Mouse (Mus musculus): ENCODE measurements around the gene Shisa6. TPM values are rescaled to one million over a fixed set of nuclear protein-coding genes. Genes with fewer than 3 reads are reported as not detected.

Gene Shisa6
- polyA plus RNA-seq, 1 experiment from 2014 or later, result 0.12 TPM

DNA sequence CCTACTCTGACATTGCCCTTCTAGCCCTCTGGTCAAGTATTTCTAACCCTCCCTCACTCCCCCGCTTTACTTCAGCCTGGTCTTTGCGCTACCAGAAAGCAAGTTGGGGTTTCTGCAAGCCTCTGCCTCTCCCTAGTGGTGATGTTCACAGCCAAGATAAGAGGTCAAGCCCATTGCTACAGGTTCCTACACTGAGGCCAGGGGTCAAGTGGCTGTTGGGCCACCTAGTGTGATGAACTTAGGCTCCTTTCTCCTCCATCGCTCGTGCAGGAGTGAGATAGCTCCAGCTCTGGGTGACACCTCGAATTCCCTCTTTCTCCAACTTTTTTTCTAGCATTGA is 1.2 kb upstream of the Shisa6 start:
- Histone ChIP-seq H3K27ac (no peak overlapping the region), H3K36me3 (no peaks in the 10 kb centered on the region), H3K27me3 (peaks cover 80% of the 10 kb centered on the region), H3K4me3 (peak overlapping the region; percentile 51), H3K9ac (no peak overlapping the region), H3K9me3 (no peaks in the 10 kb centered on the region), H3K4me2 (replicated peaks) (peak overlapping the region; percentile 83), H3K4me1 (peaks cover 9% of the 10 kb centered on the region; the same call in 1 of the 2 replicates)
- ATAC-seq (ENCODE audit: insufficient number of reproducible peaks, insufficient read depth, low FRiP score, low TSS enrichment), result no peak
- WGBS, result 6% methylated on average over 5 of the region's 5 CpGs

DNA sequence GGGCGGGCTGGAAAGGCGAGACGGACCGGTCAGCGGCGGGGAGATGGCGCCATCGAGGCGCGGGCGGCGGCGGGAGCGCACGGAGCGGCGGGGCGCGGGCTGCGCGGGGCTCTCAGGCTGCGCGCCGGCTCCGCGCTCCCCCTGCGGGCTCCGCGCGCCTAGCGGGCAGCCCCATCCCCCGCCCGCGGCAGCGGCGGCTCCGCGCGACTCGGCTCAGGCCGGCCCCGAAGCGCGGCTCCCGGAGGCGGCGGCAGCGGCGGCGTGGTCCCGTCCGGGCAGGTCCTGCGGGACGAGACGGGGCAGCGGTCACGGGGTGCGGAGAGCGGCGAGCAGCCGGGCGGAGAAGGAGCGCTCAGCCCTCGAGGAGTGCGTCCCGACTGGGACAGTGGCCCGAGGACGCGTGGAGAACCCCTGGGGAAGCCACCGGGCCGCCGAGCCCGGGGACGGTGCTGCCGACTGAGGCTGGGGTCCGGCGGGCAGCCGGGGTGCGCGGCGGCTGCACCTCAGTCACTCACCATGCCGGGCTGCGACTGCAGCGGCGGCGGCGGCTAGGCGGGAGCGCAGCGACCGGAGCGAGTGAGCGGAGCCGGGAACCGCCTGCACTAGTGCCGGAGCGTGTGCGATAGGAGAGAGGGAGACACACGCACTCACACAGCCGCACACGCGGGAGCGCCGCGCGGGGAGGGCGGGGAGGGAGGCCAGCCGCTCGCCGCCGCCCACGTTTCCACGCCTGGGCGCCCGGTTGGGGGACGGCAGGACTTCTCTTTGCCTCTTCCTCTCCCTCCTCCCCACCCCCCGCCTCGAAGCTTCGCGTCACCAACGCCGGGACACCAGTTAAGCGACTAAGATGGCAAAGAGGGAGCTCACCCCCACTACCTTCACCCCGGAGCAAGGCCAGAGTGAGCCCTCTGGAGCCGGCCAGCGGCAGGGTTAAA is 549 bp upstream of the Shisa6 start:
- Histone ChIP-seq H3K4me2 (replicated peaks) (peak overlapping the region; percentile 83), H3K4me3 (peak overlapping the region; percentile 51), H3K36me3 (no peaks in the 10 kb centered on the region), H3K27ac (no peak overlapping the region), H3K27me3 (peaks cover 83% of the 10 kb centered on the region), H3K4me1 (peaks cover 9% of the 10 kb centered on the region; the same call in 1 of the 2 replicates), H3K9me3 (no peaks in the 10 kb centered on the region), H3K9ac (peak overlapping the region; percentile 28)
- ATAC-seq (ENCODE audit: insufficient number of reproducible peaks, insufficient read depth, low FRiP score, low TSS enrichment), result peak; percentile 53; the same call in 1 of the 2 replicates
- WGBS, result under 1% methylated on average over 79 of the region's 126 CpGs

DNA sequence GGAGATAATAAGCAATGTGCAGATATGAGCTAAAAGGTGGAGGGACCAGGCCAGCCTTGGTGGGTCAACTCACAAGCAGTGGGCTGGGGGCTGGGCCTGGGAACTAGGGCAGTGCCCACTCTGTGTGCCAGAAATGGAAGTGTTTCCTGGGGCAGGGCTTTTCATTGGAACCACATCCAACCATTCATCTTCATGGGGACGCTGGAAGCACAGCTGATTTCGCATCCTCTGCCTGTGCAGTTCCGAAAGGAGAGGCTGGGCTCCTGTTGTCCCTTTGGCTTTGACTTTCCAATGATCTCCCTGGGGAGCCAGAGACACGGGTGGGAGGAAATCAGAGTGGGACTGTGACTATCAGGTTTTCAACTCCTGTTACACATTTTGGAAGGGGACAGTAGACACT is 1.5 kb downstream of the Shisa6 start:
- no peak for ATAC-seq (ENCODE audit: insufficient number of reproducible peaks, insufficient read depth, low FRiP score, low TSS enrichment)
- H3K4me1 ChIP-seq, result peaks cover 9% of the 10 kb centered on the region; the same call in 1 of the 2 replicates
- no peak overlapping the region for H3K4me2 ChIP-seq (replicated peaks)
- H3K27ac ChIP-seq, result no peak overlapping the region
- WGBS, result 40% methylated on average over 4 of the region's 4 CpGs
- no peak overlapping the region for H3K9ac ChIP-seq
- no peaks in the 10 kb centered on the region for H3K36me3 ChIP-seq
- H3K4me3 ChIP-seq, result no peak overlapping the region
- peaks cover 74% of the 10 kb centered on the region for H3K27me3 ChIP-seq
- no peaks in the 10 kb centered on the region for H3K9me3 ChIP-seq

DNA sequence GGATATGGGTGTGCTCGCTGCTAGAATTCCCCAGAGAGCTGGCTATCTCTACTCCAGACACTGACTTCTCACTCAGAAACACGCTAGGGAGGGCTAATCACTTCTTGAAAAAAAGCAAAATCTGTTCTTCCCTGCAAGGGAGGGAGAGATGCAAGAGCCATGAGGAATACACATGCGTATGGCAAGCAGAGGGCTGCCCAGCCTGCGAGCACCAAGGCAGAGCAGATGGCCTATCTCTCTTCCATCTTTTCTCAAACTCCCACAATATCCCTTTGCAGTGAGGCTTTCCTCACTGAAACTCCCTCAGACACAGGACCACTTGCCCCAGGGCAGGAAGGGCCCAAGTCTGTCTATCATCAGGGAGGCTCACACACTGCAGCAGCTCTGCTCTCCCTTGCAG is 3.4 kb downstream of the Shisa6 start:
- no peak overlapping the region for H3K4me3 ChIP-seq
- 64% methylated on average over 4 of the region's 4 CpGs for WGBS
- H3K4me2 ChIP-seq (replicated peaks), result no peak overlapping the region
- ATAC-seq (ENCODE audit: insufficient number of reproducible peaks, insufficient read depth, low FRiP score, low TSS enrichment), result no peak
- H3K27me3 ChIP-seq, result peaks cover 57% of the 10 kb centered on the region
- no peak overlapping the region for H3K9ac ChIP-seq
- no peaks in the 10 kb centered on the region for H3K36me3 ChIP-seq
- H3K27ac ChIP-seq, result no peak overlapping the region
- no peaks in the 10 kb centered on the region for H3K9me3 ChIP-seq
- H3K4me1 ChIP-seq, result peaks cover 9% of the 10 kb centered on the region; the same call in 1 of the 2 replicates

DNA sequence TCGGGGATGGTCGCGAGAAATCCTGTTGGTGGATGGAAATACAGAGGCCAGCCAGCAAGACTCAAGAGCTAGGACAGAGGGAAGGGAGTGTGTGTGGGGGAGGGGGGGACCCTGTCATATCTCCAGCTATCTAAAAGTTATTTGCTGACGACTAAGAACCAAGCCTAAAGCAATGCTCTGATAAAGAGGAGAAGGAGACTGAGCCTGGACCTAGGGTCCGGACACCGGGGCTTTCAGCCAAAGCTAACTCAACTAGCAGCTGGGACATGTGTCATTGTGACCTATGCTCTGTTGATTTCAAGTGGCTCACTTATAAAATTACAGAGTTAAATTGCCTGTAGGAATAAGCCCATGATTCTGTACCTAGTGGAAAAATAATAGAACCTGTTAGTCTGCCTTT is 6.4 kb downstream of the Shisa6 start:
- Histone ChIP-seq H3K27me3 (peaks cover 30% of the 10 kb centered on the region), H3K4me3 (no peak overlapping the region), H3K27ac (no peak overlapping the region), H3K9ac (no peak overlapping the region), H3K9me3 (no peaks in the 10 kb centered on the region), H3K4me2 (replicated peaks) (no peak overlapping the region), H3K4me1 (no peaks in the 10 kb centered on the region), H3K36me3 (no peaks in the 10 kb centered on the region)
- ATAC-seq (ENCODE audit: insufficient number of reproducible peaks, insufficient read depth, low FRiP score, low TSS enrichment), result no peak
- 80% methylated on average over 6 of the region's 6 CpGs for WGBS

DNA sequence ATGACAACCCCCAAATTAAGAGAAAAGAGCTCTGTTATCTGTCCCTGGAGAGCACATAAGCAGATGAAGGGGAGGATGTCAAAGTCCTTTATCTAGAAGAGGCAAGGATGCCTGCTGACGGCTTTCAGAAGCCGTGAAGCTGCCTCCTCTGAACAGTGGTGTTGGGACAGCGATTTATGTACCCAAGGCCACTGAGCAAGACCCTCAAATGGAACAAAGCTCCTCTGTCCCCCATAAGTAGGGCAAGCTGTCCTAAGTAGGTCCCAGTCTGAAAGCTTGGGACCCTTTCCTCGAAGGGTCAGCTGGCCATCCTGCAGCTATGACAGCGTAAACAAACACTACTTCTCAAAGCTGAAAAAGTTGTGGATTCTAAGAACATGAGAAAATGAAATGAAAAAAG is 11.4 kb downstream of the Shisa6 start:
- no peak for ATAC-seq (ENCODE audit: insufficient number of reproducible peaks, insufficient read depth, low FRiP score, low TSS enrichment)
- peaks cover 2% of the 10 kb centered on the region; the same call in 1 of the 2 replicates for H3K27me3 ChIP-seq
- H3K4me3 ChIP-seq, result no peak overlapping the region
- H3K9ac ChIP-seq, result no peak overlapping the region
- no peaks in the 10 kb centered on the region for H3K36me3 ChIP-seq
- no peak overlapping the region for H3K27ac ChIP-seq
- H3K4me1 ChIP-seq, result no peaks in the 10 kb centered on the region
- H3K4me2 ChIP-seq (replicated peaks), result no peak overlapping the region
- WGBS, result 79% methylated on average over 5 of the region's 5 CpGs
- no peaks in the 10 kb centered on the region for H3K9me3 ChIP-seq

DNA sequence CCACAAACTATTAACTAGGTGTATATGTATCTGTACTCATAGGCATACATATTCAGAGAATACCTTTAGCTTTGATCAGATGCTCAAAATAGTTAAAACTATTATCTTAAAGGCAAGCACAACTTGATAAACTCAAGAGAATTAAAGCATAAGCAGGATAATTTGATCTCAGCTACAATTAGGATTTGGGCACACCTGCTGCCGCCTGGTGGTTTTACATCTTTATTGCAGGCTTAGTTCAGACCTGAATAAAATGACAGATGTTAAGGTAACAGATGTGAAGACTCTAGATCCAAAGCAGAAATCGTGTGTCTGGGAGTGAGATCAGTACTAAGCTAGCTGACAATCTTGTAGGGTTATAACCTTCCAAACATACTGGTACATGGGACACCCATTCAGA is 24.8 kb downstream of the Shisa6 start:
- H3K4me3 ChIP-seq, result no peak overlapping the region
- H3K36me3 ChIP-seq, result no peaks in the 10 kb centered on the region
- 70% methylated on average over 2 of the region's 2 CpGs for WGBS
- no peak overlapping the region for H3K27ac ChIP-seq
- H3K4me1 ChIP-seq, result no peaks in the 10 kb centered on the region
- H3K27me3 ChIP-seq, result no peaks in the 10 kb centered on the region
- H3K9me3 ChIP-seq, result no peaks in the 10 kb centered on the region
- no peak overlapping the region for H3K9ac ChIP-seq
- no peak overlapping the region for H3K4me2 ChIP-seq (replicated peaks)
- no peak for ATAC-seq (ENCODE audit: insufficient number of reproducible peaks, insufficient read depth, low FRiP score, low TSS enrichment)

DNA sequence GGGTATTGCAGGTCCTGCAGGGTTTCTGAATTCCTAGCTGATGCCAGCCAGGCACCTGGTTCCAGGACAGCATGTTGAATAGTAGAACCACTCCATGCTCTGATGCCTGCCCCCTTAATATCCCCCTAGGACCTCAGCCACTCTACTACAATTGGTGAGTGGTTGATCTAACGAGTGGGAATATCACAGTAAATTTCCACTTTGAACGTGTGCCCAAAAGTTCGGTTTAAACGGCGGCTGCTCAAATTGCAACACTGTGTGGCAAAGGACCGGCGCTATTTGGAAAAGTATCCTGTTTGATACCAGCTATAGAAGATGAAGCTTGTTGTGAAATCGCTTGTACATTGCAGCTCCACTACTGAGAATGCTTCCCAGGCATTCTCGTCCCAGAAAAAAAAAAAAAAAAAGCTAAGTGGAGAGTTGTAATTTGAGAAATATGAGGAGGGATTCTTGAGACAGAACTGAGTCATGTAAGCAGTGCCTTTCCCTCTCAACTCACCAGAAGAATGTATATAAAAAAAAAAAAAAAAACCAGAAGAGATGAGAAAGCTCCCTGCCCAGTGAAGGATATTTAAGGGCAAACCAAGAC is 26.8 kb downstream of the Shisa6 start:
- no peak overlapping the region for H3K4me2 ChIP-seq (replicated peaks)
- no peak overlapping the region for H3K9ac ChIP-seq
- no peaks in the 10 kb centered on the region for H3K9me3 ChIP-seq
- H3K27ac ChIP-seq, result no peak overlapping the region
- no peaks in the 10 kb centered on the region for H3K4me1 ChIP-seq
- 65% methylated on average over 9 of the region's 9 CpGs for WGBS
- no peak for ATAC-seq (ENCODE audit: insufficient number of reproducible peaks, insufficient read depth, low FRiP score, low TSS enrichment)
- H3K4me3 ChIP-seq, result no peak overlapping the region
- H3K36me3 ChIP-seq, result no peaks in the 10 kb centered on the region
- H3K27me3 ChIP-seq, result no peaks in the 10 kb centered on the region

DNA sequence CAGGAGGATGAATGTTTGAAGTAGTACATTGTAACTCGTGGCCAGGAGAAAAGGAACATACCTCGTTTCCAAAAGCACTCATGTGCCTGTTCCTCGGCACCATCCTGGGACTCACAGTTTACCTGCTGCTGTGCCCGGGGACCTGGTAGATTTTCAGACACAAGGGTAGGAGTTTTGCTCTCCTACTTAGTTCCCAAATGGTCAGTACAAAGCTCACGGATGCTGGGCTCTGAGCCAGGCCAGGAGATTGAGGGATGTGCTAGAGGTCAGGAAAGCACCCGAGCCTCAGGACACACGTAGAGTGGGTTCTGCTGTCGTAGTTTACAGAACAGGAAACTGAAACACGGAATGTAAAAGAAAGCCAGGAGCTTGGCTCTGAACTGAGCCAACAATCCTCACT is 29.5 kb downstream of the Shisa6 start:
- Histone ChIP-seq H3K27me3 (no peaks in the 10 kb centered on the region), H3K4me3 (no peak overlapping the region), H3K27ac (no peak overlapping the region), H3K36me3 (no peaks in the 10 kb centered on the region), H3K9ac (no peak overlapping the region), H3K4me1 (no peaks in the 10 kb centered on the region), H3K4me2 (replicated peaks) (no peak overlapping the region), H3K9me3 (no peaks in the 10 kb centered on the region)
- ATAC-seq (ENCODE audit: insufficient number of reproducible peaks, insufficient read depth, low FRiP score, low TSS enrichment), result no peak
- 78% methylated on average over 9 of the region's 9 CpGs for WGBS

DNA sequence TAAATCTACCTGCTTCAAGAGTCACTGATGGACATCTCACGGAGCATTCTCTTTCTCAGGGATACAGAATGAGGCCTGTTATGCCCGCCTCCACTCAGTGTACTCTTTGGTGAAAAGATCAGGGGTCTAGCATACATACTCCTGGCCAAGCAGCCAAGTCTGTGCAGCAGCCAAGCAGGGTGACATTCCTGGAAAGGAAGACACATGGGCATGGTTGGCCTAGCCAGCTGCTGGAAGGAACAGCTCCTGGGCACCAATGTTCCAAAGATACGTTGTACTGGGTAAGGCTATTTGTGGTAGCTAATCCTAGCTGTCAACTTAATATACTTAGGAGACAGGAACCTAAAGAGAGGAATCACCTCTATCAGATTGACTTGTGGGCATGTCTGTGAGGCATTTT is 31.4 kb downstream of the Shisa6 start:
- ATAC-seq (ENCODE audit: insufficient number of reproducible peaks, insufficient read depth, low FRiP score, low TSS enrichment), result no peak
- no peaks in the 10 kb centered on the region for H3K27me3 ChIP-seq
- no peak overlapping the region for H3K4me3 ChIP-seq
- no peaks in the 10 kb centered on the region for H3K36me3 ChIP-seq
- H3K27ac ChIP-seq, result no peak overlapping the region
- no peak overlapping the region for H3K9ac ChIP-seq
- WGBS, result 77% methylated on average over 3 of the region's 3 CpGs
- no peaks in the 10 kb centered on the region for H3K9me3 ChIP-seq
- no peaks in the 10 kb centered on the region for H3K4me1 ChIP-seq
- H3K4me2 ChIP-seq (replicated peaks), result no peak overlapping the region

DNA sequence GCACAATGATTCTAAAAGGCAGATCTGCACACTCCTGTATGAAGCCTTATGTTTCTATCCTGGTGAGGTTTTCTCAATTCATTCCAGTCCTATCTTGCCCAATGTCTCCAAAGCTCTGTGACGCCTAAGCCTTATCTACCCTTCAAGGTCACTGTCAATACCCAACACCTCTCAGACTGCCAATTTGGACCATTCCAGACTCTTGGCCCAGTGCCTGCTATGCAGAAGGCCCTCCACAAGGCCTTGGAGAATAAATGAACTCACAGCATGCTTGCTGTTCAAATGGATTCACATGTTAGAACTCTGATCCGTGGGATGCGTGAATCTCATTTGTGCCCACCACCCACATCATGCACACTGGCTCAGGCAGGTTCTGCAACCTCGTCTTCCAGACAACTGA is 38.0 kb downstream of the Shisa6 start:
- H3K27ac ChIP-seq, result no peak overlapping the region
- H3K36me3 ChIP-seq, result no peaks in the 10 kb centered on the region
- H3K4me3 ChIP-seq, result no peak overlapping the region
- no peak for ATAC-seq (ENCODE audit: insufficient number of reproducible peaks, insufficient read depth, low FRiP score, low TSS enrichment)
- no peaks in the 10 kb centered on the region for H3K4me1 ChIP-seq
- 86% methylated on average over 4 of the region's 4 CpGs for WGBS
- no peaks in the 10 kb centered on the region for H3K27me3 ChIP-seq
- no peaks in the 10 kb centered on the region for H3K9me3 ChIP-seq
- no peak overlapping the region for H3K9ac ChIP-seq
- no peak overlapping the region for H3K4me2 ChIP-seq (replicated peaks)

DNA sequence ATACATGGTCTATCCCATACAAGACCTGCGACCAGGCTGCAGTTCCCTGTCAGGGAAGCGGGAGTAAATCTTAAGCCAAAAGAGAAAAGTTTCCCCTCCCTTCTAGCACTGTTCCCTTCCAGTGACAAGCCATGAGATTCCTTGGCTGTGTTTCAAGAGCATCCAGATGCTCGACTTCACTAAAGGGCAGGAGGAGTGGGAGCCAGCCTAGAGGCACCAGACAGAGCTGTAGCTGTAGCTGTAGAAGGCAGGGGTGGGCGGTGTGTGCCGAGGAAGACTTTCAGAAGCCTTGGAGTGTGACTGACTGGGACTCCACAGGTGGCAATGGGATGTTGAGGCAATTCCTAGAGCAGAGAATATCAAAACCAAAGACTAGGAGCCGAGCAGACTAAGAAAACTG is 43.3 kb downstream of the Shisa6 start:
- no peaks in the 10 kb centered on the region for H3K27me3 ChIP-seq
- 79% methylated on average over 6 of the region's 6 CpGs for WGBS

More for the DNA sequence above, 43.3 kb downstream of the Shisa6 start:
- no peak overlapping the region for H3K4me3 ChIP-seq
- no peak for ATAC-seq (ENCODE audit: insufficient number of reproducible peaks, insufficient read depth, low FRiP score, low TSS enrichment)
- no peak overlapping the region for H3K27ac ChIP-seq
- no peak overlapping the region for H3K4me2 ChIP-seq (replicated peaks)
- H3K9me3 ChIP-seq, result no peaks in the 10 kb centered on the region
- H3K9ac ChIP-seq, result no peak overlapping the region
- H3K4me1 ChIP-seq, result no peaks in the 10 kb centered on the region
- H3K36me3 ChIP-seq, result no peaks in the 10 kb centered on the region

Measured in embryonic facial prominence, embryonic 12.5 days (tissue).